Mouse (Mus musculus) stomach, embryonic 16.5 days (tissue): ENCODE data around the gene Zfp599. TPM values are rescaled to one million over a fixed set of nuclear protein-coding genes. Genes with fewer than 3 reads are reported as not detected.

ENCODE experiments used
- ATAC-seq: fragments of 200-750 bp; cut with Nextera tagmentation; 2 replicates; pipeline ENCODE4 v1.8.0; 2017; ENCODE audit warnings: moderate number of reproducible peaks, moderate TSS enrichment; ENCODE audit not compliant: insufficient read depth, low FRiP score
- H3K27ac ChIP-seq: fragments of 300-500 bp; sonication (generic); 2 replicates; pipeline ENCODE4 v1.5.1; 2014; ENCODE audit warnings: low read length
- H3K27me3 ChIP-seq: fragments of 300-500 bp; sonication (generic); 2 replicates; pipeline ENCODE4 v1.6.1; 2014; ENCODE audit warnings: low read length, control low read depth, mixed read lengths; ENCODE audit not compliant: control insufficient read depth, insufficient read depth
- H3K36me3 ChIP-seq: fragments of 300-500 bp; sonication (generic); 2 replicates; pipeline ENCODE4 v1.6.1; 2014; ENCODE audit warnings: low read length; ENCODE audit not compliant: control insufficient read depth, insufficient read depth
- H3K4me1 ChIP-seq: fragments of 300-500 bp; sonication (generic); 2 replicates; pipeline ENCODE4 v1.6.1; 2014; ENCODE audit warnings: low read length, control low read depth, mixed read lengths; ENCODE audit not compliant: control insufficient read depth, insufficient read depth
- H3K4me2 ChIP-seq: fragments of 300-500 bp; sonication (generic); 2 replicates; pipeline ENCODE4 v1.6.1; 2014; ENCODE audit warnings: low read depth, low read length, mixed read lengths
- H3K4me3 ChIP-seq: fragments of 300-500 bp; sonication (generic); replicated peaks from 2 replicates; pipeline ENCODE4 v1.5.1; 2014; ENCODE audit warnings: mild to moderate bottlenecking, low read length
- H3K9ac ChIP-seq: fragments of 300-500 bp; sonication (generic); 2 replicates; pipeline ENCODE4 v1.6.1; 2014; ENCODE audit warnings: low read length
- H3K9me3 ChIP-seq: fragments of 300-500 bp; sonication (generic); replicated peaks from 2 replicates; pipeline ENCODE4 v1.6.1; 2016; ENCODE audit warnings: low read length, control low read depth; ENCODE audit not compliant: control insufficient read depth
- WGBS: fragments of 180-500 bp; shearing (Covaris S2); extraction: QIAGEN DNeasy Blood & Tissue Kit; methylation state at CpG from one replicate; pipeline ENCODE4 v1.1.7; 2014; 5-methylcytosine and 5-hydroxymethylcytosine counted together
- polyA plus RNA-seq: library from polyadenylated mRNA; unstranded; fragments of >200 nt; fragmentation: Nextera tagmentation; extraction: Ambion mirVana; gene quantifications from 2 replicates; pipeline ENCODE4 v1.2.1, GENCODE M21; 2015

Zfp599 gene
- polyA plus RNA-seq, 1 experiment from 2014 or later, result 2.7 TPM

- no peak overlapping the region for H3K27ac ChIP-seq
- H3K4me3 ChIP-seq, result no peak overlapping the region
- ATAC-seq, result no peak
- no peaks in the 10 kb centered on the region for H3K36me3 ChIP-seq
- 52% methylated on average over 1 of the region's 1 CpGs for WGBS
- H3K9ac ChIP-seq, result no peak overlapping the region
- no peaks in the 10 kb centered on the region for H3K27me3 ChIP-seq
- no peaks in the 10 kb centered on the region for H3K9me3 ChIP-seq
- H3K4me1 ChIP-seq, result no peaks in the 10 kb centered on the region
- no peak overlapping the region for H3K4me2 ChIP-seq
Measured at GRCm38 (mm10) chr9:22261594-22261993, 1.9 kb upstream of the Zfp599 start.

GRCm38 (mm10) chr9:22260092-22260422 is 362 bp upstream of the Zfp599 start:
- no peaks in the 10 kb centered on the region for H3K27me3 ChIP-seq
- H3K4me2 ChIP-seq, result peak overlapping the region; percentile 84
- H3K9ac ChIP-seq, result no peak overlapping the region
- 32% methylated on average over 3 of the region's 3 CpGs for WGBS
- H3K27ac ChIP-seq, result no peak overlapping the region
- no peak for ATAC-seq
- H3K4me1 ChIP-seq, result no peaks in the 10 kb centered on the region
- peak overlapping the region; percentile 73 for H3K4me3 ChIP-seq
- peaks cover 7% of the 10 kb centered on the region; the same call in 1 of the 2 replicates for H3K36me3 ChIP-seq
- H3K9me3 ChIP-seq, result peaks cover 4% of the 10 kb centered on the region; the same call in 1 of the 2 replicates

GRCm38 (mm10) chr9:22258784-22259183 is 911 bp downstream of the Zfp599 start:
- WGBS, result 82% methylated on average over 8 of the region's 8 CpGs
- Histone ChIP-seq H3K4me2 (peak overlapping the region; percentile 84), H3K36me3 (peaks cover 14% of the 10 kb centered on the region), H3K27me3 (no peaks in the 10 kb centered on the region), H3K9ac (peak overlapping the region; percentile 87), H3K4me1 (no peaks in the 10 kb centered on the region), H3K9me3 (peaks cover 5% of the 10 kb centered on the region; the same call in 1 of the 2 replicates), H3K27ac (no peak overlapping the region), H3K4me3 (peak overlapping the region; percentile 73)
- ATAC-seq, result no peak

GRCm38 (mm10) chr9:22256579-22256978 is 3.1 kb downstream of the Zfp599 start:
- Histone ChIP-seq H3K9me3 (peaks cover 11% of the 10 kb centered on the region; the same call in 1 of the 2 replicates), H3K9ac (no peak overlapping the region), H3K4me3 (no peak overlapping the region), H3K4me1 (no peaks in the 10 kb centered on the region), H3K4me2 (no peak overlapping the region), H3K27ac (no peak overlapping the region), H3K36me3 (peaks cover 30% of the 10 kb centered on the region), H3K27me3 (no peaks in the 10 kb centered on the region)
- ATAC-seq, result no peak
- 91% methylated on average over 4 of the region's 4 CpGs for whole genome bisulfite sequencing

- ATAC-seq, result no peak
- no peak overlapping the region for H3K9ac ChIP-seq
- 97% methylated on average over 2 of the region's 2 CpGs for WGBS
- peaks cover 26% of the 10 kb centered on the region; the same call in 1 of the 2 replicates for H3K9me3 ChIP-seq
- H3K27me3 ChIP-seq, result no peaks in the 10 kb centered on the region
- peaks cover 56% of the 10 kb centered on the region for H3K36me3 ChIP-seq
- no peak overlapping the region for H3K4me3 ChIP-seq
- no peak overlapping the region for H3K4me2 ChIP-seq
- no peaks in the 10 kb centered on the region for H3K4me1 ChIP-seq
- no peak overlapping the region for H3K27ac ChIP-seq
Measured at GRCm38 (mm10) chr9:22244242-22244641, 15.5 kb downstream of the Zfp599 start.

GRCm38 (mm10) chr9:22240001-22240400 is 19.7 kb downstream of the Zfp599 start:
- H3K9ac ChIP-seq, result no peak overlapping the region
- peaks cover 15% of the 10 kb centered on the region for H3K9me3 ChIP-seq
- ATAC-seq, result no peak
- H3K4me2 ChIP-seq, result no peak overlapping the region
- H3K27me3 ChIP-seq, result no peaks in the 10 kb centered on the region
- H3K27ac ChIP-seq, result no peak overlapping the region
- H3K4me1 ChIP-seq, result no peaks in the 10 kb centered on the region
- no peak overlapping the region for H3K4me3 ChIP-seq
- peaks cover 70% of the 10 kb centered on the region for H3K36me3 ChIP-seq
- 92% methylated on average over 4 of the region's 4 CpGs for WGBS

GRCm38 (mm10) chr9:22230556-22230955 is 29.1 kb downstream of the Zfp599 start:
- no peak for ATAC-seq
- Histone ChIP-seq H3K36me3 (peaks cover 12% of the 10 kb centered on the region; the same call in 1 of the 2 replicates), H3K9me3 (0 out of 2 replicates have a peak, but pooled peaks cover 3% of the 10 kb centered on the region), H3K4me3 (no peak overlapping the region), H3K27me3 (no peaks in the 10 kb centered on the region), H3K4me1 (no peaks in the 10 kb centered on the region), H3K9ac (no peak overlapping the region), H3K27ac (no peak overlapping the region), H3K4me2 (no peak overlapping the region)

- no peak overlapping the region for H3K27ac ChIP-seq
- ATAC-seq, result no peak
- H3K9ac ChIP-seq, result no peak overlapping the region
- no peak overlapping the region for H3K4me3 ChIP-seq
- H3K4me1 ChIP-seq, result no peaks in the 10 kb centered on the region
- H3K4me2 ChIP-seq, result no peak overlapping the region
- H3K9me3 ChIP-seq, result no peaks in the 10 kb centered on the region
- H3K36me3 ChIP-seq, result peaks cover 7% of the 10 kb centered on the region; the same call in 1 of the 2 replicates
- H3K27me3 ChIP-seq, result no peaks in the 10 kb centered on the region
- 76% methylated on average over 3 of the region's 3 CpGs for WGBS
Measured at GRCm38 (mm10) chr9:22230061-22230460, 29.6 kb downstream of the Zfp599 start.

- WGBS, result 74% methylated on average over 7 of the region's 7 CpGs
- Histone ChIP-seq H3K4me2 (no peak overlapping the region), H3K4me1 (no peaks in the 10 kb centered on the region), H3K9ac (no peak overlapping the region), H3K27ac (no peak overlapping the region), H3K9me3 (no peaks in the 10 kb centered on the region), H3K4me3 (no peak overlapping the region), H3K36me3 (0 out of 2 replicates have a peak, but pooled peaks cover 4% of the 10 kb centered on the region), H3K27me3 (no peaks in the 10 kb centered on the region)
- ATAC-seq, result no peak
Measured at GRCm38 (mm10) chr9:22229386-22230026, 30.2 kb downstream of the Zfp599 start.
